Mouse (Mus musculus) urinary bladder, postnatal 14 days (tissue): Measurements from ENCODE around the gene Ankrd13d.

Source experiments
- DNase-seq: peaks from one replicate; pipeline ENCODE4 v3.0.0; 2021; ENCODE audit warnings: low spot score

Gene Ankrd13d

DNA sequence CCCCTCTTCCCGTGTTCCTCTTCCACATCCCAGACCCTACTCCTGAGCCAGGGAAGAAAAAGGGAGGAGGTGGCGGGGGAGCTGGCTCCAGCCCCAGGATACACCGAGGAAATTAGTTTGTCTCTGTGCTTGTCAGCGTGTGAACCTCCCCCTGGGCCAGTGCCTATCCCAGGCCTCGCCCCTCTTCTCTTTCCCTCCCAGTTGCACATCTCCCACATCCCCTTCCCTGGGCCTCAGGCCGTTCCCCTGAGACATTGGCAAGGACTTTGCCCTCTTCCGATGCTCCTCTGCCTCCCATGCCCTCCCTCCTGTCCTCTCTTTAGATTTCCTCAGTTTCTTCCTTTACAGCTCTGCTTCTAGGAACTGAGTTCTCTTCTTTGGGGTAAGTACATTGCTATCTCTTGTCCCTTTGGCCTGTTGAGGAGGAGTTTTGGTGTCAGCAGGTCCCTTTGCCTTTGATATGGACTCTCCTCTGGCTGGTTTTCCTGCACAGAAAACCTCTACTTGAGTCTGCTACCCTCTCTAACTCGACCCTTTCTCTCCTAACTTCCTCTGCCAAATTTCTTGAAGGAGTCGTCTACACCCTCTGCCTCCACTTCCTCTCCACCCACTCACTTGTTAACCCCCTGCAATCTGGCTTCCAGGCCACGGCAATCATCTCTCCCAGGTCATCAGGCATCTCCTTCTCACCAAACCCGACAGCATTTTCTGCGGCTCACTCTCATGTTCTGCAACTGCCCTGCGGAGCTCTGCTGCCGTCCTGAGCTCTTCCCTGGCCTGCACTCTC is 61.8 kb downstream of the Ankrd13d start:
- peak; percentile 59 for DNase-seq

- DNase-seq: no peak
Observed at GRCm38 (mm10) chr19:4220416-4220815, 62.5 kb downstream of the Ankrd13d start.
